Mouse (Mus musculus): ENCODE measurements around the gene Prim2.

Prim2 gene

DNA sequence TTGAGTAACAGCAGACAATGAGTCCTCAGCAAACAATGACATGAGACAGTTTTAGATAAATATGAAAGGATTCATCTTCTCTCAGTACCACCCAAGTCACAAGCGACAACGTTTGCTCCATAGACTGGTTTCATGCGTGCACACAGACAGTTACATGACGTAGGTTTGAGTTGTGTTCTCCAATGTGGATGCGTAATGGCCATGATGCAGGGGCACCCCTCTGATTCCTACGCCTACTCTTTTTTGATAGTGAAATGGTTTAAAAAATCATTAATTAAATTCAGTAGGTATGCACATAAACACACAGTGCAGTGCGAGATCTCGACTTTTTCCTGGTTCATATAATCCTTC, 174.4 kb downstream of the Prim2 start:
- DNase-seq (ENCODE audit: low spot score in 2 of 2), result no peak

DNA sequence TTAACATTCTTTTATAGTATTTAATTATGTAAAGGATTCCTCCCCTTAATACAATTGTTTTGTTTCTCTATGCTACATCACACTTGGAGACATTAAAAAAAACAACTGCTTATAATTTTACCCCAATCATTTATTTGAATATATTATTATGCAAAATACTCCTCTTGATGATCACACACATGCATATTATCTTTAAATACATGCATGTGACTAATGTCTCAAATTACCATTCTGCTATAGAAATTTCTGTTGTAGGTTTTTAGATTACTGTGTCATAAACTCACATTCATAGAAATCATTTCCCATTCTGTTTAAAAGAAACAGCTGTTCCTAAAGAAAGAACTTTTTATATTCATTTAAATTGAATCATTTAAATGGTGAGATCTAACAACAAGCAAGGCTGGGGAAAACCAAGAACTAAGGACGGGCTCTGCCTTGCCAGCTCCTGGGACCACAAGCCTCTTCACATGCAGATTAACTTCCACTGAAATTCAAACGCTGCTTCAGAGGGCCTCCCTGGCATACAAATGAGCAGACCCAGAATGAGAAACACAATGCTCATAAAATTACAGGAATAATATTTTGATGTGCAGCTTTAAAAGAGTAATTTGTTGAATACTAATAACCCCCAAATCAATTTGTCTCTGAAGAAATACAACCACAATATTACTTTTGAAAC, 174.9 kb downstream of the Prim2 start:
- DNase-seq (ENCODE audit: low spot score in 2 of 2), result peak in 1 of 2 experiments; percentile 19

GRCm38 (mm10) chr1:33490220-33490619, 179.4 kb downstream of the Prim2 start:
- DNase-seq (ENCODE audit: low spot score in 2 of 2), result no peak

DNA sequence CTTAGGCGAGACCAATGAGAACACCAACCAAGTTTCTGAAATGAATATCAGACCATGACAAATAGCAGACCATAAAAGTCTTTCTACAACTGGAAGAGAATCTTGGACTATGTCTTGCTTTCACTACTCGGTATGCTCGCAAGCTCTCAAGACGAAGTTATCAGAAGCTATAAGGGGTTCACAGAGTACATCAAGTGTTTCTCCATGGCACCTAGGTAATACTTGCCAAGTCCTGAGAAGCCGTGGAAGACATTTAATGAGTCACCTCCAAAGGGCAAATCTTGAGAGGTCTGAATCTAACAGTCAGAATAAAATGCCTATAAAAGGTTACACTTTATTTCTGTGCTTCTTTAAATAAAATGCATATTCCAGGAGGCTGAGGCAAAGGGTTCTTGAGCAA, 181.2 kb downstream of the Prim2 start:
- no peak for DNase-seq (ENCODE audit: low spot score in 2 of 2)

DNA sequence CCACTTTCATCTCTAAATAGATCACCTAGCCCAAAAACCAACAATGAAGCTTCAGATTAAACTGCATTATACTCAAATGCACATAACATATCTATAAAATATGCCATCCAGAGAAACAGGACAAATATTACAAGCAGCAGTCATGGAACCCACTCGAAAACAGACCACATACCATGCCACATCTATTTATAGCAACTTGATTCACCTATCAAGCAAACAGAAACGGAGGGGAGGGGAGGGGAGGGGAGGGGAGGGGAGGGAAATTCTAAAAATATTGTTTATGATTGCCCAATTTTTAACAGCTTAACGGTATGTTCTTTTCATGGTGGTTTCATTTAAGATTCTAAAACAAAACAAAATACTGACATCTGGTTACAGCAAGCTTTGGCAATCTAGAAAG, 185.8 kb downstream of the Prim2 start:
- DNase-seq (ENCODE audit: low spot score in 2 of 2), result no peak

DNA sequence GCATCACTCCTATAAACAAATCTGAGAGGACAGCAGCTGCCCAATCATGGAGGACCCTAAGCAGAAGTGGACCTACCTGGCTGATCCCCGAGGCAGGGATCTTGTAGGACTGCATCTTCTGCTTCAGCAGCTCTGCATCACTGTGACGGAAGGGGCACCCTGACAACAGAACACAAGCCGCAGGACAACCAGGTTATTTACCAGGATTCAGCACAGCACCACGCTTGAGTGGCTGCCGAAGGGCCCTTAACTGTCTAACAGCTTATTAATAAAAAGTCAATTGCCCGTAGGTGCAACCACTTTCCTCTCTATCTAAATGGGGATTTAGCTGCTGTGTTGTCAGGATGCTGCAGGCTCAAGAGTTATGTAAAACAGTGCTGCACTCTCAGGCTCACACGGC, 189.2 kb downstream of the Prim2 start:
- DNase-seq (ENCODE audit: low spot score in 2 of 2), result no peak

DNA sequence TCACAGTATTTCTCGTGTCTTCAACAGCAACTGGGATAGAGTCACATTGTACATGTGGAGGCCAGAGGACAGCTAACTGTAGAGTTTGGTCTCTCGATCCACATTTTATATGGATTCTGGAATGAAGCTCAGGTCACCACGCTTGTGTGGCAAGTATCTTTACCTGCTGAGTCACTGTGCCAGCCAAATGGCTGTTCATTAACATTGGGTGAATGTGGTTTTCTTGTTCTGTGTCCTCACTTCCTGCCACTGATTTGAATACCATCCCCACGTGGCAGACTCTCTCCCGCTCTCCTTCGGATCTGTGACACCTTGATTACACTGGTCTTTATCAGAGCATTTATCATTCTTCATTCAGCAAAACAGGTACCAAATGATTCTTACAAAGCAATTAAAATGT, 198.5 kb downstream of the Prim2 start:
- no peak for DNase-seq (ENCODE audit: low spot score in 2 of 2)

GRCm38 (mm10) chr1:33470222-33470621, 199.4 kb downstream of the Prim2 start:
- DNase-seq (ENCODE audit: low spot score in 2 of 2), result no peak

- no peak for DNase-seq (ENCODE audit: low spot score in 2 of 2)
Observed at GRCm38 (mm10) chr1:33464234-33464633, 205.4 kb downstream of the Prim2 start.

GRCm38 (mm10) chr1:33460703-33461102, 208.9 kb downstream of the Prim2 start:
- DNase-seq (ENCODE audit: low spot score in 2 of 2), result no peak

- no peak for DNase-seq (ENCODE audit: low spot score in 2 of 2)
Observed at GRCm38 (mm10) chr1:33460262-33460661, 209.3 kb downstream of the Prim2 start.

GRCm38 (mm10) chr1:33458950-33459349, 210.6 kb downstream of the Prim2 start:
- DNase-seq (ENCODE audit: low spot score in 2 of 2), result no peak

GRCm38 (mm10) chr1:33454251-33454650, 215.3 kb downstream of the Prim2 start:
- peak in 1 of 2 experiments; percentile 3 for DNase-seq (ENCODE audit: low spot score in 2 of 2)

- no peak for DNase-seq (ENCODE audit: low spot score in 2 of 2)
Observed at GRCm38 (mm10) chr1:33453299-33453698, 216.3 kb downstream of the Prim2 start.

- no peak for DNase-seq (ENCODE audit: low spot score in 2 of 2)
Observed at GRCm38 (mm10) chr1:33447179-33447578, 222.4 kb downstream of the Prim2 start.

DNA sequence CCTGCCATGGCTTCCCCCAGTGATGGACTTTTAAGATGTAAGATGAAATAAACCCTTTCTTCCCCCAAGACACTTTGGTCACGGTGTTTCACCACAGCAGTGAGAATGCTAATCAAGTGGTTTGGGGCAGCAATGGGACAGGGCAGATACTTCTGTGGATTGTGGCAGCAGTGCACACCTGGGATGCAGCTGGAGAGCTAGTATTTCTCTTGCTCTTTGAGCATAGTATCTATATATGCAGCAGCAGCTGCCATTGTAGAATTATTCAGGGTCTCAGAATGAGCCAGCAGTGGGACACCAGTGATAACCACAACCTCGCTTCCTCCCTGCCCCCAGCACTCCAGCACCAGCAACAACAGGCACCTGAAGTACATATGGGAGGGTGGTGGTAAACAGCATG, 233.4 kb downstream of the Prim2 start:
- DNase-seq (ENCODE audit: low spot score in 2 of 2), result no peak

Measured in left cerebral cortex, adult 9 months (tissue).